Mouse (Mus musculus) C2C12 (cell line): ENCODE results near the gene Zfp423. TPM values are rescaled to one million over a fixed set of nuclear protein-coding genes. Genes with fewer than 3 reads are reported as not detected.

Experiments used
- H3K27me3 ChIP-seq: one replicate; pipeline ENCODE4 v1.6.1; 2011; ENCODE audit not compliant: control insufficient read depth, insufficient read depth, insufficient read length
- H3K36me3 ChIP-seq: one replicate; pipeline ENCODE4 v1.6.1; 2011; ENCODE audit not compliant: control insufficient read depth, insufficient read depth
- H3K4me3 ChIP-seq: one replicate; pipeline ENCODE4 v1.5.1; 2011; ENCODE audit warnings: mild to moderate bottlenecking, control low read depth; ENCODE audit not compliant: poor library complexity, insufficient read depth, severe bottlenecking
- H3K79me2 ChIP-seq: one replicate; pipeline ENCODE4 v1.6.1; 2011; ENCODE audit not compliant: control insufficient read depth, insufficient read depth
- H3K79me3 ChIP-seq: one replicate; pipeline ENCODE4 v1.6.1; 2011; ENCODE audit warnings: low read depth, control low read depth
- H3ac ChIP-seq: one replicate; pipeline ENCODE3; 2011; ENCODE audit warnings: low read depth; ENCODE audit not compliant: control insufficient read depth, insufficient read length
- CEBPB ChIP-seq: IDR thresholded peaks from one replicate; pipeline ENCODE4 v1.6.1; 2011; ENCODE audit warnings: low read depth, mild to moderate bottlenecking, control low read depth, moderate library complexity
- CTCF ChIP-seq: IDR thresholded peaks from one replicate; pipeline ENCODE4 v1.5.1; 2011; ENCODE audit not compliant: control insufficient read depth, insufficient read depth, insufficient read length
- FOSL1 ChIP-seq: IDR thresholded peaks from one replicate; pipeline ENCODE4 v1.8.0; 2011; ENCODE audit warnings: mild to moderate bottlenecking, low read length; ENCODE audit not compliant: poor library complexity, insufficient read depth, severe bottlenecking
- MAX ChIP-seq: IDR thresholded peaks from one replicate; pipeline ENCODE4 v1.6.1; 2011; ENCODE audit warnings: mild to moderate bottlenecking, control low read depth
- MYOD1 ChIP-seq: IDR thresholded peaks from one replicate; pipeline ENCODE4 v1.6.1; 2011; ENCODE audit warnings: low read depth; ENCODE audit not compliant: control insufficient read depth, insufficient read length
- MYOG ChIP-seq: IDR thresholded peaks from one replicate; pipeline ENCODE4 v1.6.1; 2011; ENCODE audit not compliant: control insufficient read depth, insufficient read length; ENCODE audit errors: extremely low read depth
- USF1 ChIP-seq: IDR thresholded peaks from one replicate; pipeline ENCODE4 v1.6.1; 2011; ENCODE audit warnings: low read depth, mild to moderate bottlenecking, control low read depth, moderate library complexity
- polyA plus RNA-seq: library from polyadenylated mRNA; unstranded; fragments of >200 nt; fragmentation: generic; extraction: Trizol; gene quantifications from one replicate; pipeline ENCODE4 v1.2.1, GENCODE M21; 2012; ENCODE audit warnings: missing spikeins

Gene Zfp423
- polyA plus RNA-seq, 1 experiment, result 0.14 TPM

GRCm38 (mm10) chr8:87895203-87896041 is 64.0 kb downstream of the Zfp423 start:
- TF ChIP-seq MYOD1, result no peak
- no peak for TF ChIP-seq MYOG
- no peak for TF ChIP-seq CEBPB
- no peak for TF ChIP-seq CTCF
- no peak for TF ChIP-seq MAX
- TF ChIP-seq FOSL1, result no peak
- TF ChIP-seq USF1, result no peak
- H3ac ChIP-seq, result no peak overlapping the region

DNA sequence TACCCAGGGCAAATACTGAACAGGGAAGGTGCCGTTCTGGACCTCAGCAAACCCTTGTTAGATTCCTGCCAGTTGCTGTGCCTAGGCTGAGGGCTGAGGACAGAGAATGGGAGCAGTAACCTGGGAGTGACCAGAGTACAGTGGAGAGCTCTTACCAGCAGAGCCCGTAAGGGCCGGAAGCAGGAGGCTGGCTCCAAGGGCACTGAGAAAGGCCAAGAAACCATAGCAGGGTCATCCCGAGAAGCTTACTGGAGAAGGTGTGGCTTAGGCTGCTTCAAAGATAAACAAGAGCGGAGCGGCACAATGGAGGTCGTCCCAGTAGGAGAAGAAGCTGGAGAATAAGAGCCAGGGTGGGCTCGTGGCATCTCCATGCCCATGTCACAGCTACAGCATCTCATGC is 65.1 kb downstream of the Zfp423 start:
- H3K36me3 ChIP-seq, result no peaks in the 10 kb centered on the region
- no peak overlapping the region for H3ac ChIP-seq
- H3K79me2 ChIP-seq, result no peaks in the 10 kb centered on the region
- H3K79me3 ChIP-seq, result no peaks in the 10 kb centered on the region
- no peaks in the 10 kb centered on the region for H3K27me3 ChIP-seq
- no peak for TF ChIP-seq FOSL1
- TF ChIP-seq CTCF, result no peak
- TF ChIP-seq CEBPB, result no peak
- TF ChIP-seq MYOG, result no peak
- H3K4me3 ChIP-seq, result no peak overlapping the region

More at GRCm38 (mm10) chr8:87895203-87896041, 64.0 kb downstream of the Zfp423 start:
- no peaks in the 10 kb centered on the region for H3K27me3 ChIP-seq
- H3K4me3 ChIP-seq, result no peak overlapping the region
- H3K79me2 ChIP-seq, result no peaks in the 10 kb centered on the region
- H3K79me3 ChIP-seq, result no peaks in the 10 kb centered on the region
- H3K36me3 ChIP-seq, result no peaks in the 10 kb centered on the region

DNA sequence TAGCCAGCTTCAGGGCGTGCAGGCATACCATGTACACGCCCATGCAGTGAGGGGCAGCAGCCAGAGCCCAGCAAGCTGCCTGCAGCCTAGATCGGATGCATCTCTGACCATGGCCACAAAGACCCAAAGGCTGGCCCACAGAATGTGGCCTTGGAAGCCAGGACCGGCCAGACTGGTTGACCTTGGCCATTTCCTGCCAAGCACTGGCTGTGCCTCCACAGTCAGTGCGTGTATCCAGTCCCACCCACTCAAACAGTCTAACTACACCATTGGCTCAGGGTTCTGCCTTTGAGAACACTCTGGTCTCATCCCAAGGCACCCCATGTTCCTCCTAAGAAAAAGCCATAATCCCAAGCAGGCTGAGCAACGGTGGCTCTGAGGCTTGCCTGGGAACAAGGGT is 65.8 kb downstream of the Zfp423 start:
- TF ChIP-seq FOSL1 (no peak), CEBPB (no peak), MYOG (no peak), CTCF (no peak)
- Histone ChIP-seq H3ac (no peak overlapping the region), H3K79me3 (no peaks in the 10 kb centered on the region), H3K4me3 (no peak overlapping the region), H3K27me3 (no peaks in the 10 kb centered on the region), H3K36me3 (no peaks in the 10 kb centered on the region), H3K79me2 (no peaks in the 10 kb centered on the region)

DNA sequence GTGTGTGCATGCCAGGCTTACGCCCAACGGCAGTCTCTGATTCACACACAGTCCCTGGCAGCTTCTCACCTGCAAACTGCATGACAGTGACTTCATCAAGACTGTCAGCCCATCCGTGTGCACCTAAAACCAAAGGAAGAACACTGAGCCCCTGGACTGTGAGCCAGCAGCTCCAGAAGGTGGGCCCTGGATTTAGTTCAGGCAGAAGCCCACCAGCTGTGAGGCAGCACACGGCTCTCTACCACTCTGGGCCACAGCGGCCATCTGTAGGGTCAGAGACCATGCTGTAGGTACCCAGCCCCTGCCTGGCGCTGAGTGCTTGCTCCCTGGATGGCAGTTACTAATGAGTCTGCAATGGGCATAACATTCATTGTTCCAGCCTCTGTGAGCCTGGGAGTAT is 66.5 kb downstream of the Zfp423 start:
- Histone ChIP-seq H3K36me3 (no peaks in the 10 kb centered on the region), H3K79me3 (no peaks in the 10 kb centered on the region), H3K4me3 (no peak overlapping the region), H3K27me3 (no peaks in the 10 kb centered on the region), H3K79me2 (no peaks in the 10 kb centered on the region), H3ac (no peak overlapping the region)
- TF ChIP-seq CEBPB, result no peak
- TF ChIP-seq MYOG, result no peak
- no peak for TF ChIP-seq MAX
- no peak for TF ChIP-seq MYOD1

DNA sequence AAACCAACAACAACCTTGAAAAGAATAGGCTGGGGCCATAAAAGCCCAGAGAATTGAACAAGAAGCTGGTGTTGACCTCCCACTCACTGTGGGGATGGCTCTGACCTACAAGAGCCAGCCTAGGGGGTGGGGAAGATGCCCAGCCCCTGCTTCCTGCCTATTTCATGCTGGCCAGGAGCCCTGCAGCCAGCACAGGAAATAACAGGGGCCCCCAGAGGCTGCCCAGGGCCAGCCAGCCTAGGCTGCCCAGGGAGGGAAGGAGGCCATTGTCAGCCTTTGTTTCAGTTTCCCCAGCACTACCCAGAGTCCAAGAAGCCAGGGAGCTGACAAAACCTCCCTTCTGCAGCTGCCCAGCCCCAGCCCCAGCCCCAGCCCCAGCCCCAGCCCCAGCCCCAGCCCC is 67.5 kb downstream of the Zfp423 start:
- Histone ChIP-seq H3ac (no peak overlapping the region), H3K36me3 (no peaks in the 10 kb centered on the region), H3K27me3 (no peaks in the 10 kb centered on the region), H3K79me3 (no peaks in the 10 kb centered on the region), H3K79me2 (no peaks in the 10 kb centered on the region), H3K4me3 (no peak overlapping the region)
- no peak for TF ChIP-seq CEBPB
- TF ChIP-seq MYOD1, result no peak
- TF ChIP-seq MYOG, result no peak
- TF ChIP-seq USF1, result no peak
- TF ChIP-seq MAX, result no peak
- no peak for TF ChIP-seq FOSL1
- no peak for TF ChIP-seq CTCF

- no peak overlapping the region for H3K4me3 ChIP-seq
- no peaks in the 10 kb centered on the region for H3K27me3 ChIP-seq
- H3ac ChIP-seq, result no peak overlapping the region
- H3K79me2 ChIP-seq, result no peaks in the 10 kb centered on the region
- TF ChIP-seq CEBPB (no peak), FOSL1 (no peak), MYOD1 (no peak), MYOG (no peak), USF1 (no peak), CTCF (no peak), MAX (no peak)
- no peaks in the 10 kb centered on the region for H3K36me3 ChIP-seq
- no peaks in the 10 kb centered on the region for H3K79me3 ChIP-seq
Measured at GRCm38 (mm10) chr8:87887956-87888355, 71.4 kb downstream of the Zfp423 start.
